Mouse (Mus musculus) left cerebral cortex, postnatal 36 days (tissue): ENCODE measurements around the gene Pck2. TPM values are rescaled to one million over a fixed set of nuclear protein-coding genes. Genes with fewer than 3 reads are reported as not detected.

ENCODE experiments used
- DNase-seq, 2 experiments: peaks; one replicate each; pipeline ENCODE4 v3.0.0; 2021 to 2022; ENCODE audit warnings: low spot score in 2 of 2, mixed read lengths in 1 of 2
- intact Hi-C: fragments of 180-260 bp; cut with DNase I; formaldehyde crosslinking; loops from one replicate; pipeline ENCODE4 v1.15.1; 2025
- total RNA-seq, 2 experiments: library from RNA; stranded (reverse); gene quantifications; 2 replicates each; pipeline ENCODE4 v1.2.3; 2021

Gene Pck2
- total RNA-seq, 2 experiments from 2014 or later = 24.8 to 28.9 TPM

DNA sequence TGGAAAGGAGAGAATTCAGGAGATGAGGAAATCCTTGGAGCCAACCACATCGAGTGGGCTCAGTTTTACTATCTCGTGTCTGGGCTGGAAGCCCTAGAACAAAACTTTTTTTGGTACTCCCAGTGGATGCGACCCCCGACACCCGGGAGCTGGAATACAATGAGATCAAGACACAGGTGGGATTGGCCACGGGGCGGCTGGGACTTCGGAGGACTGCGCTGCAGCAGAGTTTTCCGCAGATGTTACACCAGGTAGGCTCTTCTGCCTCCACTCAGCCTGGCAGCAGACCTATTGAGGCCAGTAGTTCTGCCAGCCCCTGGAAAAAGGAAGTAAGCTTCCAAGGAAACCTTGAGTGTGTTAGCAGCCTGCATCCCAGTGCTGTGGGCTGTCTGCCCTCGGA lies 23.2 kb downstream of the Pck2 start:
- DNase-seq = no peak
- intact Hi-C loops = no loop called here

DNA sequence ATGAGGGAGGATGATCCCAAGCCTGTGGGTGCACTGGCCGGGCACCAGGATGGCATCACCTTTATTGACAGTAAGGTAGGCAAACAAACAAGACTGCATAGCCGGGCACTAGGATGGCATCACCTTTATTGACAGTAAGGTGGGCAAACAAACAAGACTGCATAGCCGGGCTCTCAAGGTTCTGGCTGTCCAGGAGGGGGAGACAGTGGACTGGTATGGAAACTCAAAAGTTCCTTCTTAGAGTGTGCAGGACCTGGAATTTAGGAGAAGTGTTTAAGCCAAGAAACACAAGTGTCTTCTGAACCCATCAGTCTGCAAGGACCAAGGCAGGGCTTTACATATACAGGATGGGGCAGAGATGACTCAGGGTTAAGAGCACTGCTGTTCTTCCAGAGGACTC lies 25.7 kb downstream of the Pck2 start:
- no peak for DNase-seq
- intact Hi-C loops = no loop called here

DNA sequence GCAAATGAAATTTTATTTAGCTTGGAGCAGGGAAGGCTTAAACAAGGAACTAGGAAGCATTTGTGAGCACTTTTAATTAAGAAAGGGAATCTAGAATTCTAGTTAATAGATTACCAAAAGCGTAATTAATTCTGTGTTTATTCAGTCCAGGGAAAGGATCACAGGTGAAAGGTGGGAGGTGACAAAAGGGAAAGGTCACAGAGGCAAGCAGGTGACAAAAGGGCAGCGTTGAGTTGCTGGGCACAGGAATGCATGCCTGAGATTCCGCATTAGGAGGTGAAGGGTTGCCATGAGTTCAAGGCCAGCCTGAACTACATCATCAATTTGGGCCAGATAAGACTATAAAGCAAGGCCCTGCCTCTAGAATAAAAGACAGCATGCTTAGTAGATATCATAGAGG lies 27.4 kb downstream of the Pck2 start:
- intact Hi-C loops = no loop called here
- DNase-seq = no peak

DNA sequence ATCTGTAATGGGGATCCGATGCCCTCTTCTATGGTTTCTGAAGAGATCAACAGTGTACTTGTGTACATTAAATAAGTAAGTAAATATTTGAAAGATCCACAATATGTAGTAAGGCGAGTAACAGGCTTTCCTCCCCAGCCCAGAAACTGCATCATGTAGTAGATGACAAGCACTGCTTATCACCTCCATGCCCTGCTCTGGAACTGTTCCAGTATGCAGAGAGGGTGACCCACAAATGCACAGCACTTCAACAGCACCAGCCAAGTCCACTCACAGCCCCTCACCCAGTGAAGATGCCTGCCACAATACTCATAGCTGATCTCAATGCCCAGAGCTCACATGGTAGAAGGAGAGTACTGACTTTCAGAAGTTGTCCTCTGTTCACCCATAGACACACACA lies 30.5 kb downstream of the Pck2 start:
- DNase-seq = no peak
- intact Hi-C loops = no loop called here

- DNase-seq = no peak
- intact Hi-C loops = no loop called here
These were observed 31.7 kb downstream of the Pck2 start for GRCm38 (mm10) chr14:55571760-55572159.

DNA sequence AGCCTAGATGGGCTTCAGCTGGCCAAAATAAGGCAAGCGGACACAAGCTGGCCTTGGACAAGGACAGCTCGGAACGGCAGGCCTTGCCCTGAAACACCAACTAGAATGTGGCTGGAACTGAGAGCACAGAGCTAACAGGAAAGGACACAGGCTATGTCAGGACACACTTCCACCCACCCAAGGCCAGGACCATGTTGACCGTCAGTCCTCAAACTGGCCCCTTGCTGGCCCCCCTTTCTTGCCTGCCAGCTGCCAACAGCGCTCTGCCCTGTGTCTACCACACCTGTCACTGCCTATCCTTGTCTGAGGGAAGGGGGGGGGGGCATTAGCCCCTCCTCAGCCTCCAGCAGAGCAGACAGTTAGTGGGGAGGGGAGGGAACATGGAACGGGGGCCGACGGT lies 35.2 kb downstream of the Pck2 start, which contains the start of gene Fitm1:
Gene Fitm1 (plus strand): TSS at position 316 of the 400 bp plus-strand sequence.
- intact Hi-C loops = no loop called here
- DNase-seq = no peak

DNA sequence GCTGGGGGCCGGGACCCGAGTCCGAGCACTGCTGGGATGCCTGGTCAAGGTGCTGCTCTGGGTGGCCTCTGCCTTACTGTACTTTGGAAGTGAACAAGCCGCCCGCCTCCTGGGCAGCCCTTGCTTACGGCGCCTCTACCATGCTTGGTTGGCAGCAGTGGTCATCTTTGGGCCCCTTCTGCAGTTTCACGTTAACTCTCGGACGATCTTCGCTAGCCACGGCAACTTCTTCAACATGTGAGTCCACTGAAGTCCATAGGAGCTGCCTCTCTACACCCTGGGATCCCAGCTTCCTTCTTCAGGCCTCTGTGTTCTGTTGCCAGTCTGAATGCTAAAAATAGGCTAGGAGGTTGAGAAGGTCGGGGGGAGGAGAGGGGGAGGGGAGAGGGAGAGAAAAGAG lies 35.6 kb downstream of the Pck2 start:
- no peak for DNase-seq
- intact Hi-C loops = no loop called here

- intact Hi-C loops = no loop called here
- peak; percentile 22 to 29 for DNase-seq
These were observed 36.3 kb downstream of the Pck2 start for GRCm38 (mm10) chr14:55576376-55576775.

GRCm38 (mm10) chr14:55577871-55578667 lies 38.0 kb downstream of the Pck2 start, which contains the start of gene Psme1:
Gene Psme1, plus strand, starts transcription at chr14:55578123.
- DNase-seq = peak; percentile 64 to 69
- intact Hi-C loops = no loop called here

- intact Hi-C loops = no loop called here
- DNase-seq = no peak
These were observed 38.7 kb downstream of the Pck2 start for GRCm38 (mm10) chr14:55578668-55579269.

GRCm38 (mm10) chr14:55579511-55580496 lies 39.7 kb downstream of the Pck2 start:
- no peak for DNase-seq
- intact Hi-C loops = no loop called here

DNA sequence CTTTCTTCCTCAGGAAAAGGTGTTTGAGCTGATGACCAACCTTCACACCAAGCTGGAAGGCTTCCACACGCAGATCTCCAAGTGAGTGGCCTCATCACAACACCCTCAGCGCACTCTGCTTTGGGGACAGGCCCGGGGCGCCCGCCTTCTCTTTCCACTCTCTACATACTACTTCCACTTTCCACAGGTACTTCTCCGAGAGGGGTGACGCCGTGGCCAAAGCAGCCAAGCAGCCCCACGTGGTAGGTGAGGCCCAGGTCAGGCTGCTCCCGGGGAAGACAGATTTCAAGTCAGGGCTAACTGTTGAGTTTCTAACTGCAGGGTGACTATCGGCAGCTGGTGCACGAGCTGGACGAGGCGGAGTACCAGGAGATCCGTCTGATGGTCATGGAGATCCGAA lies 40.7 kb downstream of the Pck2 start:
- no peak for DNase-seq
- intact Hi-C loops = no loop called here

DNA sequence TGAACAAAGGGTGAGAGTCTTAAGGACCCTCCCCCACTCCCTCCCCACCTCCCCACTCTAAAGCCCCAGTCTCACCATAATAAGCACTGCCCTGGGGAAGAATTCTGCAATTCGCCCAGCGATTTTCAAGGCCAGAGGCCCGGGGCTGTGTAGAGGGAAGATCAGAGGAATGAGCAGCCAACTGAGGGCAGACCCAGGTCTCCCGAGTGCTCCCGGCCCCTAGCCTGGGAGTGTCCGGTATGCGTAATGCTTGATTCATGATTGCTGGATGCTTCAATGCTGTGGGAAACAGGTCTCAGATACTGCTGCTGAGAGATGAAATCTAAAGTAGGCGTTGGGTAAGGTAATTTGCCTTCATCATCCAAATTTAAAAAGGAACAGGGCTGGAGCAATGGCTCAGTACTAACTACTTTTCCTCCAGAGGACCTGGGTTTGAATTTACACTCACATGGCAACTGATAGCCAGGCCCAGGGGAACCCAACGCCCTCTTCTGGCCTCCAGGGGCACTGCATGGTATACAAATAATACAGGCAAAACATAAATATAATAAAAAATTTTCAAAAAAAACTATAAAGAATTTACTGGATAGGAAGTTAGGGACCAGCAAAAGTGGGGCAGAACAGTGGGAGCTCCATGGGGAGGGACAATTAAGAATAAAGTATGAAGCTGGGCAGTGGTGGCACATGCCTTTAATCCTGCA lies 42.1 kb downstream of the Pck2 start:
- intact Hi-C loops = no loop called here
- DNase-seq = no peak

DNA sequence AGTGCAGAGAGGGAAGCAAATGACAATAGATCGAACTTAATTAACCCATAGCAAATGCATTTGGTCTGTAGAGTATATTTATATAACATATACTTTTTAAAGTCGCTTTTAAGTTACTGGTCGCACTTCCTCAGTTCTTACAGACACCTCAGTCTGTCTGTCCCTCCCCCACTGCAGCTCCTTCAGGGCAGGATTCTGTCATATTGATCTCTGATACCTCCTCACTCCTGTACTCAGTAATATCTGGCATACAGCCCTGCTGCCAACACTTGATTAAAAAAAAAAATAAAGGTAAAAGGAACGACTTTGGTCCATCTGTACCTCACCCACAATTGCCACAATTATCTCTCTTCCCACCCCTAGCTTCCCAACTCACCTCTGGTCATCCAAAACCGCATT lies 44.2 kb downstream of the Pck2 start:
- intact Hi-C loops = no loop called here
- DNase-seq = no peak

DNA sequence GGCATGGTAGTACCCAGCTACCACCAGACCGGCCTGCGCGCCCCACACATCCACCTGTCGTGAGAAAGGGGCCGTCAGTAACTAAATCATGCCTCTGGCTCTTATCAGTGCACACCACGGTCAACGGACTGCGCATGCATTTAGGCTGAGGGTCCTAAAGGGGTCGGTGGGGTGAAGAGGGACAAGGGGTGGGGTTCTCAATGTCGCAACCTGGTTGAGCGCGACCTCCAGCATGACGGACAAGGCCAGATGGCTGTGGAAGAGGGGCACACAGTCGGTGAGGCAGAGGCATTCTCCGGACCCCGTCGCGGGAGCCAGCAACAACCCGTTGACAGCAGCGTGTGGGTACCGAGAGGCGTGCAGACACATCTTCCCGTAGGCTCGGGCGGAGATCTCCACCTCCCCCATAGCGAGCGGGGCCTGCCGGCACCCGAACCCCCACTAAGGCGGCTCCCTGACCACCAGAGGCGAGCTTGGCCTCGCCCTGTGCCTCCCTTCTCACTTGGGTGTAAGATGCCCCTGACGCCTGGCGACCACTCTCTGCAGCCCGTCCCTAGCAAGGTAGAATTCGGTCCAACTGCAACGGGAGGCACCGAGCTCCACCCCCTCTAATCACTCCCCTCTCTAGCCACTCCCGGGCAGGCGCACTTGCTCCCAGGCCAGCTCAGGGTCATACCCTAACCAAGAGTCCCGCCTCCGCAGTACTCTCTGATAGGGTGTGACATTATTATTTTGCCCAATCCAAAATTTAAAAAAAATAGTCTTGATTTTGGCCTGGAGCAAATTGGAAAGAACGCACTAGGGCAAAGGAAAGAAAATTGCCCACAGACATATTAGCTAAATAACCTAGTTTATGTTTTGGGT lies 44.9 kb downstream of the Pck2 start, which contains the start of gene Emc9:
Gene Emc9 (minus strand): TSS at position 601 of the 864 bp plus-strand sequence.
- peak; percentile 57 to 73 for DNase-seq
- intact Hi-C loops = no loop called here

- intact Hi-C loops = no loop called here
- DNase-seq = no peak
These were observed 45.5 kb downstream of the Pck2 start for GRCm38 (mm10) chr14:55585566-55585960.

DNA sequence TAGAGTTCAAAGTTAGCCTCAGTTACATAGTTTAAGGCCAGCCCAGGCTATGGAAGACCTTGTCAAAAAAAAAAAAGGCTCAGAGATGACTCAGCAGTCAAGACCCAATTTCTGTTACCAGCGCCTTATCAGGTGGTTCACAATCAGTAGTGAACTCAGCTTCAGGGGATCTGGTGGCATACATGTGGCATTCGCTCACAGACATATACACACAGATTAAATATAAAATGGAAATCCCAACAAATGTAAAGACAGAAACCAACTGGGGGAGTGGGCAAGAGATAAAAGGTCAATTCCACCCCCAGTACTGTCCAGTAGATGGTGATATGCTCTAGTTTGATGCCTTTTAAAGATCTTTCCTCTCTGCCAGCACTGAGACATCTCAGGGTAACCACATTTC lies 46.1 kb downstream of the Pck2 start:
- no peak for DNase-seq
- intact Hi-C loops = no loop called here

DNA sequence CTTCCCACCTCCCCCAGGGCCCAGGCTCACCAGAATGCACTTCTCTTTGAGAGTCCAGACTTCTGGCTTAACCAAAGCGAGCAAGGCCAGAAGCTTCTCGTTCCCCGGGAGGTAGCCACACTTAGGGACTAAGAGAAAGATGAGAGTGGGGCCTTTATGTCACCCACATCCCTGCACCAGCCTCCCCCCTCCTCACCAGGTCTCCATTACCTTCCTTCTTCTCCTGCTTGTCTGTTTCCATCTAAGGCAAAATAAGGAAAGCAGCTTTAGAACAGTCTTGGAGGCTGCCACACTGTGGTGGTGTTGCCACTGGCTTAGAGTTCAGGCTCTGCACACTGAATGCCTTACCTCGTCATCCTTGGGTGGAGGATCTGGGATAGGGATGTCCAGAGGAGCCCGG lies 49.2 kb downstream of the Pck2 start:
- intact Hi-C loops = no loop called here

More for the DNA sequence above, 49.2 kb downstream of the Pck2 start:
- DNase-seq = no peak
